Mouse (Mus musculus): ENCODE results near the gene Cacna1i. TPM values are rescaled to one million over a fixed set of nuclear protein-coding genes. Genes with fewer than 3 reads are reported as not detected.

Gene Cacna1i
- polyA plus RNA-seq, 1 experiment = 0.30 TPM

DNA sequence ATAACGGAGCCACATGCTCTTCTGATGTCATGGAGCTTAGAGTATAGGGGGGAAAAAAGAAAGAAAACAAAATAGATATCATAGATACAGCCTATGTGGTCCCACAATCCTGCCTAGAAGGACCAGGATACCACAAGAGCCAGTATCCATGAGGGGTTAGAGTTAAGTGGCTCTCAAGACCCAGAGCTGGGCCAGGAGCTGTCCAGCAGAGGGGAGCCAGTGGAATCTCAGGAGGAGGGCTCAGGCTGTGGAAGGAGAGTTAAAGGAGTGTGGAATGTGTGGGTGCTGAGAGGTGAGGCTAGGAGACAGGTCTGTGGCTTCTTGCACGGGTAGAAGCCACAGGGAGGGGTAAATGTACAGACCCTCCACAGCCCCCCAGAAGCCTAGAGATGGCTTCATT lies 38.2 kb downstream of the Cacna1i start:
- no peak overlapping the region for H3K27ac ChIP-seq (ENCODE audit: control insufficient read depth, insufficient read depth, low read length)
- DNase-seq = no peak
- WGBS = 74% methylated on average over 2 of the region's 2 CpGs
- peaks cover 3% of the 10 kb centered on the region; the same call in 1 of the 2 replicates for H3K4me1 ChIP-seq (replicated peaks; ENCODE audit: control insufficient read depth, insufficient read depth, low read length)
- H3K27me3 ChIP-seq (ENCODE audit: control insufficient read depth, insufficient read depth, low read length) = no peaks in the 10 kb centered on the region
- no peak overlapping the region for H3K4me3 ChIP-seq (ENCODE audit: control insufficient read depth, insufficient read depth, low read length)
- no peaks in the 10 kb centered on the region for H3K36me3 ChIP-seq (ENCODE audit: control insufficient read depth, insufficient read depth, low read length)
- TF ChIP-seq POLR2A (IDR thresholded peaks at IDR 0.05; ENCODE audit: control insufficient read depth, extremely low read depth, insufficient read depth, low read length, poor library complexity) = no peak

DNA sequence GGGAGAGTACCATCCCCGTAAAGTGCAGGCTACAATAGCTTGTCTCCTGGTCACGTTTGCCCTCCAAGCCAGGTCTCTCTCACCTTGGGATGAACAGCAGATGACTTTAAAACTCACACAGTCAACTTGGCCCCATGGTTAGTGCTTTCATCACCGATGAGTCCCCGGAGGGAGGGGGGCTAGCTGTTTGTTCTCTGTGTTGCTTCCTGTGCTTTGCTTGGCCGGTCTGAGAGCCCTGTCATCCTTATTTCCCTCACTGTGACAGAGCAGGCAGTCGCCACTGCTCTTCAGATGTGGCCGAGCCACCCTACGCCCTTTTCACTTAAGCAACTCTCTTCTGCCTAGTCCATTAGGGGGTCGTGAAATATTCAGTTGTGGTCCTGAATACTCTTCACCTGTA lies 38.7 kb downstream of the Cacna1i start:
- 52% methylated on average over 9 of the region's 9 CpGs for WGBS
- no peak for TF ChIP-seq POLR2A (IDR thresholded peaks at IDR 0.05; ENCODE audit: control insufficient read depth, extremely low read depth, insufficient read depth, low read length, poor library complexity)
- TF ChIP-seq CTCF (IDR thresholded peaks at IDR 0.05; ENCODE audit: borderline replicate concordance, control insufficient read depth, extremely low read depth, insufficient read depth, low read length, poor library complexity) = no peak
- Histone ChIP-seq H3K36me3 (ENCODE audit: control insufficient read depth, insufficient read depth, low read length) (no peaks in the 10 kb centered on the region), H3K4me3 (ENCODE audit: control insufficient read depth, insufficient read depth, low read length) (no peak overlapping the region), H3K27ac (ENCODE audit: control insufficient read depth, insufficient read depth, low read length) (no peak overlapping the region), H3K4me1 (replicated peaks; ENCODE audit: control insufficient read depth, insufficient read depth, low read length) (no peaks in the 10 kb centered on the region), H3K27me3 (ENCODE audit: control insufficient read depth, insufficient read depth, low read length) (no peaks in the 10 kb centered on the region)
- no peak for DNase-seq

DNA sequence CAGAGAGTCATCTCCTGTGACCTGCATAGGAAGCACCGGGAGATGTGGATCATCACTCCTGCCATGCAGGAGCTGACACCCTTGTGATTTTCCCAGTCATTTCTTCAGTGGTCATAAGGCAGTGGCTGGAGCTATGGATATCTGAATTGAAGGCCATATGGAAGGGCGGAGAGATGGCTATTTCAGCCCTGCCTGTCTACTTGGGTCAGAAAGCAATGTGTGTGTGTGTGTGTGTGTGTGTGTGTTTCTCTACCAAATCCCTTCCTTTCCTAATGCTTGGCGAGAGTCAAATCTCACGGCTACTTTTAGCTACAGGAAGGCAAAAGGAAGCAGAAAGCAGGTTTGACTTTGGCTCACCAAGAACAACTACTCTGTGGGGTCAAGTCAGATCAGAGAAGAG lies 39.9 kb downstream of the Cacna1i start:
- WGBS = 62% methylated on average over 4 of the region's 4 CpGs
- H3K27me3 ChIP-seq (ENCODE audit: control insufficient read depth, insufficient read depth, low read length) = no peaks in the 10 kb centered on the region
- no peak for DNase-seq
- TF ChIP-seq CTCF (IDR thresholded peaks at IDR 0.05; ENCODE audit: borderline replicate concordance, control insufficient read depth, extremely low read depth, insufficient read depth, low read length, poor library complexity) = no peak
- TF ChIP-seq POLR2A (IDR thresholded peaks at IDR 0.05; ENCODE audit: control insufficient read depth, extremely low read depth, insufficient read depth, low read length, poor library complexity) = no peak
- no peak overlapping the region for H3K4me3 ChIP-seq (ENCODE audit: control insufficient read depth, insufficient read depth, low read length)
- no peaks in the 10 kb centered on the region for H3K36me3 ChIP-seq (ENCODE audit: control insufficient read depth, insufficient read depth, low read length)
- H3K27ac ChIP-seq (ENCODE audit: control insufficient read depth, insufficient read depth, low read length) = no peak overlapping the region
- H3K4me1 ChIP-seq (replicated peaks; ENCODE audit: control insufficient read depth, insufficient read depth, low read length) = no peaks in the 10 kb centered on the region

DNA sequence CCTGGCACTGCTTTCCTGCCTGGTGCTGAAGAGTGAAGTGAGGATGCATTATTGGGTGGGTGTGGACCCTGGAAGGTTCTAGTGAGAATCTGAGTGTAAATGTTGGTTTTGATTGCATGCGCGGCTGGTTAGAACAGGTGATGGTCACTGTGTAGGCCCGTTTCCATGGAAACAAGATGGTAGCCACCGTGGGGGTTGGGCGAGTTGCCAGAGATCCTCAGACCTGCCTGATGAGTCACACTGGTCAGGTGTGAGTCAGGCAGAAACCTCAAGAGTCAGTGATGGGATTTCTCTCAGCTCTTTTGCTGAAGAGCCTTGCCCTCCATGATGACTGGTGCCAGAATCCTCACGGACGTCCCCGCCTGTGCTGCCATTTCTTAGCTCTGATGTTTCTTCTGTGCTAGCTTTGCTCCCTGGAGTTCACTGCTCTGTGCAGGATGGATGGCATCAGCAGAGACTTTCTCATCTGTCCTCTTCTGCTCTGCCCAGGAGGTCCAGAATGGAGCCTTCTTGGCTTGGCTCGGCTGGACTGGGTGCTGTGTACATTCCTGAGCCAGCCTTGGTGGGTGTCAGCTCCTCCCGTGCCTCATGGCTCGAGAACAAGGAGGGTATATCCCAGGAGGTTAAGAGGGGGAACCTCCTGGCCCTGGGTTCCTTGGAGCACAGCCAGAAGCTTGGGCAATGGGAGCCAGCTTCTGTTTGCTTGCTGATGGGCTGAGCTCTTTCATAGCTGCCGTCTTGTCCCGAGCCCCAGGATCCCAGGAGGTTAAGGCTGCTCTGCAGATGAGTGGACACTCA lies 40.9 kb downstream of the Cacna1i start:
- H3K36me3 ChIP-seq (ENCODE audit: control insufficient read depth, insufficient read depth, low read length) = no peaks in the 10 kb centered on the region
- no peaks in the 10 kb centered on the region for H3K4me1 ChIP-seq (replicated peaks; ENCODE audit: control insufficient read depth, insufficient read depth, low read length)
- no peak overlapping the region for H3K4me3 ChIP-seq (ENCODE audit: control insufficient read depth, insufficient read depth, low read length)
- H3K27me3 ChIP-seq (ENCODE audit: control insufficient read depth, insufficient read depth, low read length) = no peaks in the 10 kb centered on the region
- no peak overlapping the region for H3K27ac ChIP-seq (ENCODE audit: control insufficient read depth, insufficient read depth, low read length)
- 85% methylated on average over 13 of the region's 13 CpGs for WGBS
- TF ChIP-seq POLR2A (IDR thresholded peaks at IDR 0.05; ENCODE audit: control insufficient read depth, extremely low read depth, insufficient read depth, low read length, poor library complexity) (no peak), CTCF (IDR thresholded peaks at IDR 0.05; ENCODE audit: borderline replicate concordance, control insufficient read depth, extremely low read depth, insufficient read depth, low read length, poor library complexity) (no peak)
- no peak for DNase-seq

DNA sequence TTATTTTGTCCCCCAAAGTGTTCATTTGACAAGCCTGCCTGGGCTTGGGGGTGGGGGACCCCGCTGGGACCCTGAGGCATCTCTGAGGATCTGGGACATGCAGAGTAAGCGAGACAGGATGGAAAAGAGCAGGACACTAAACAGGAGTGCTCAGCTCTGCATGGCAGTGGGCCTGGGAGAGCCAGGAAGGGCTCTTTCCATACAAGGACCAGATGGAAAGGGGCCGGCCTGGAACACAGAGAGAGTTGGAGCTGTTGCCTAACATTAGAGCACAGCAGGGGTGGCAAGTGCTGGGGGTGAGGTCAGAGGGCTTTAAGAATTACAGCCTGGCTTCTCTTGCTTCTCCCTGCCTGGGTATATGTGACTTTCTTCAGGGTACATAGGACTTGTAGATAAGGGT lies 43.2 kb downstream of the Cacna1i start:
- no peak for TF ChIP-seq CTCF (IDR thresholded peaks at IDR 0.05; ENCODE audit: borderline replicate concordance, control insufficient read depth, extremely low read depth, insufficient read depth, low read length, poor library complexity)
- TF ChIP-seq POLR2A (IDR thresholded peaks at IDR 0.05; ENCODE audit: control insufficient read depth, extremely low read depth, insufficient read depth, low read length, poor library complexity) = no peak
- Histone ChIP-seq H3K4me3 (ENCODE audit: control insufficient read depth, insufficient read depth, low read length) (no peak overlapping the region), H3K36me3 (ENCODE audit: control insufficient read depth, insufficient read depth, low read length) (no peaks in the 10 kb centered on the region), H3K4me1 (replicated peaks; ENCODE audit: control insufficient read depth, insufficient read depth, low read length) (no peaks in the 10 kb centered on the region), H3K27ac (ENCODE audit: control insufficient read depth, insufficient read depth, low read length) (no peak overlapping the region), H3K27me3 (ENCODE audit: control insufficient read depth, insufficient read depth, low read length) (no peaks in the 10 kb centered on the region)
- 89% methylated on average over 3 of the region's 3 CpGs for WGBS
- DNase-seq = no peak

DNA sequence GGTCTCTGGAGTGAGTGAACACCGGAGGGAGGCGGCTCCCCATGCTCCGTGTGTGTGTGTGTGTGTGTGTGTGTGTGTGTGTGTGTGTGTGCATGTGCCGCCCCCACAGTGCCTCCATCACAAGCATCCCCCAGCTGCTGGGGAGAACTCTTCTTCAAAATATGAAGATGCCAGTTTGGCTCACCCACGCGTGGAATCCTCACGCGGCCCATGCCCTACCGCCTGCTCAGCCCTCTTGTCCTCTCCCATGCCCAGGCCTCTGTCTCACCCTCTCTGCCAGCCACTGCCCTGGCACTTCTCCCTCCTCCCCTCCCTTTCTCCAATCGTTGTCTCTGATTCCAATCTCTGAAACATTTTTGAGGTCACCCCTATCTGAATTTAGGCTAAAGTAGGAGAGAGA lies 47.7 kb downstream of the Cacna1i start:
- no peak overlapping the region for H3K4me3 ChIP-seq (ENCODE audit: control insufficient read depth, insufficient read depth, low read length)
- H3K36me3 ChIP-seq (ENCODE audit: control insufficient read depth, insufficient read depth, low read length) = no peaks in the 10 kb centered on the region
- H3K4me1 ChIP-seq (replicated peaks; ENCODE audit: control insufficient read depth, insufficient read depth, low read length) = no peaks in the 10 kb centered on the region
- WGBS = 80% methylated on average over 9 of the region's 10 CpGs
- DNase-seq = no peak
- no peaks in the 10 kb centered on the region for H3K27me3 ChIP-seq (ENCODE audit: control insufficient read depth, insufficient read depth, low read length)
- no peak overlapping the region for H3K27ac ChIP-seq (ENCODE audit: control insufficient read depth, insufficient read depth, low read length)
- TF ChIP-seq CTCF (IDR thresholded peaks at IDR 0.05; ENCODE audit: borderline replicate concordance, control insufficient read depth, extremely low read depth, insufficient read depth, low read length, poor library complexity) = no peak
- TF ChIP-seq POLR2A (IDR thresholded peaks at IDR 0.05; ENCODE audit: control insufficient read depth, extremely low read depth, insufficient read depth, low read length, poor library complexity) = no peak

DNA sequence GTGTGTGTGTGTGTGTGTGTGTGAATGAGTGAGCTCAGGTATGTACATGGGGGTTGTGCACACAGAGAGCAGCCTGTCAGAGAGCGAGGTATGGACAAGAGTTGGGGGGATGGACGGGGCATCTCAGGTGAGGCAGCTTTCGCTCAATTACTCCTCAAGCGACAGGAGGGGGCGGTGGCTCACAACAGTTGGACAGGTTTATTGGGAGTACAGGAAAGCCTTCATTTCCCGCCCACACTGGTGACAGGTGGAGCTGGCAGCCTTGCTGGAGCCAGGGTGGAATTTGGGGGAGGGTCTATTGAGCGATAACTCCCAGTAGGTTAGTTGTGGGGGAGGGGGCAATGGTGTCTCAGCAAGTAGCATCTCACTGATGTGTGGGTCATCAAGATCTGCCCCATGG lies 48.2 kb downstream of the Cacna1i start:
- H3K36me3 ChIP-seq (ENCODE audit: control insufficient read depth, insufficient read depth, low read length) = no peaks in the 10 kb centered on the region
- no peak overlapping the region for H3K4me3 ChIP-seq (ENCODE audit: control insufficient read depth, insufficient read depth, low read length)
- DNase-seq = no peak
- TF ChIP-seq CTCF (IDR thresholded peaks at IDR 0.05; ENCODE audit: borderline replicate concordance, control insufficient read depth, extremely low read depth, insufficient read depth, low read length, poor library complexity) (no peak), POLR2A (IDR thresholded peaks at IDR 0.05; ENCODE audit: control insufficient read depth, extremely low read depth, insufficient read depth, low read length, poor library complexity) (no peak)
- no peak overlapping the region for H3K27ac ChIP-seq (ENCODE audit: control insufficient read depth, insufficient read depth, low read length)
- WGBS = 72% methylated on average over 7 of the region's 7 CpGs
- no peaks in the 10 kb centered on the region for H3K4me1 ChIP-seq (replicated peaks; ENCODE audit: control insufficient read depth, insufficient read depth, low read length)
- H3K27me3 ChIP-seq (ENCODE audit: control insufficient read depth, insufficient read depth, low read length) = no peaks in the 10 kb centered on the region
